Mouse (Mus musculus) ES-E14 (cell line): ENCODE measurements around the gene 5830473C10Rik.

ENCODE experiments used
- CHD2 ChIP-seq: IDR thresholded peaks from 2 replicates; pipeline ENCODE4 v1.6.1; 2014; ENCODE audit warnings: mild to moderate bottlenecking, low read depth, low read length, inconsistent platforms
- ZC3H11A ChIP-seq: IDR thresholded peaks from 2 replicates; pipeline ENCODE4 v1.6.1; 2012; ENCODE audit warnings: low read depth, mild to moderate bottlenecking, inconsistent platforms, low read length, borderline replicate concordance

- TF ChIP-seq ZC3H11A (no peak), CHD2 (no peak)
Measured at GRCm38 (mm10) chr5:90588708-90589595, 28.0 kb downstream of the 5830473C10Rik start.
